Mouse (Mus musculus): Measurements from ENCODE around the gene Appbp2.

Appbp2 gene

DNA sequence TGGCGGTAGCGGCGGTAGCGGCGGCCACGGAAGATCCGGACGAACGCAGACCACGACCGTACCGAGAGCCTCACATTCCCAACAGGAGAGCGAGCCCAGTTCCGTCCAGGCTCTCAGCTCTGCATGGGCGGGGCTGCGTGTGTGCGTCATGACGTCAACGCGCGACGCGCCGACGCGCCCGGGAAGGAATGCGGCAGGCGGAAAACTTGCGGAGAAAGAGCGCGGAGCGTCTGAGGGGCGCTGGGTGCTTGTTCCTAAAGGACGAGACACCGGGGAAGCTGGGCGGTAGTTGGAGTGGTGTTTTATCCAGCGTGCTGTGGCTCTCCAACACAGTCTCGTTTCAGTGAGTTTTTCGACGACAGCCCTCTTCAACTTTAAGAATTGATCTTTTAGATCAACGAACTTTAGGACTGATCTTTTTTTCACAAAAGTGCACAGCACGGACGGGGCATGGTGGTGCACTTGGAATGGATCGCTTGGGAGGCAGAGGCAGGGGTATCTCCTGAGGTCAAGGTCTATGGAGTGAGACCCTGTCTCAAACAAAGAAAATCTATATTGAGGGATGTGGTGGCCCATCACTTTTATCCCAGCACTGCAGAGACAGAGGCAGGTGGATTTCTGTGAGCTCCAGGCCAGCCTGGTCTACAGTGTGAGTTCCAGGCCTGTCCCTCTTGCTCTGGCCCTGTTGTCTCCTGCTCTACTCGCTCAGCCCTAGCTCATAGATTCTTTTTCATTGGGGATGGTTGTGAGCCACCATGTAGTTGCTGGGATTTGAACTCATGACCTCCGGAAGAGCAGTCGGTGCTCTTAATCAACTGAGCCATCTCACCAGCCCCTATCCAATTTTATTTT, at the start of gene Appbp2:
TSS of gene Appbp2 (minus strand) at position 141 of the 852 bp plus-strand sequence.
- in situ Hi-C loops (cut with MboI; ENCODE audit: unreplicated experiment in 2 of 2), result no loop called here

DNA sequence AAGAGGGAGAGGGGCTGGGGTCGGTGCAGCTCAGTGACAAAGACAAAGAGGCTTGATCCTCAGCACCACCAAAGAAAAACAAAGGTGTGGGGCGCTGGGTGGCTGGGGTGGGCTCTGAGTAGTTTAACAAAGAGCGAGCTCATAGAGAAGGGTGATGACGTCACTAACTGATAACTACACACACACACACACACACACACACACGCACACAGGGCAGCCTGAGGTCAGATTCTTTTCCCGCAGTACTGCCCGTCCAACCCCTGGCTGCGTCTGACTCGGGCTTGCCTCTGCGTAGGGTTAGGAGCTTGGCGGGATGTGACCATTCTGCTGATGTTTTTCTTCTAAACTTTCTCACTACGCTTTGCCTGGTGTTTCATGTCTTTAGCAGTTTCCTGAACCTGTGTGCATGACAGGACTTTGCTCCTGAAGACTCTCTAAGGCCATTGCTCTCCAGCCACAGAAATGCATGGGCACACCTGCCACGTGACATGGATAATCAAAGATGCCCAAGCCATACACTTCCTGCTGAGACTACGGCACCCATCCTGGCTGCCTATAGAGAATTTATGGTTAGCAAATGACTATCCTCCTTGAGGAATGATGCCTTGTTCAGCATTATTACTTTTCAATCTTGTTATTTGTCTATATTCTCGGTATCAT, 46.4 kb upstream of the Appbp2 start:
- in situ Hi-C loops (cut with MboI; ENCODE audit: unreplicated experiment in 2 of 2), result no loop called here

DNA sequence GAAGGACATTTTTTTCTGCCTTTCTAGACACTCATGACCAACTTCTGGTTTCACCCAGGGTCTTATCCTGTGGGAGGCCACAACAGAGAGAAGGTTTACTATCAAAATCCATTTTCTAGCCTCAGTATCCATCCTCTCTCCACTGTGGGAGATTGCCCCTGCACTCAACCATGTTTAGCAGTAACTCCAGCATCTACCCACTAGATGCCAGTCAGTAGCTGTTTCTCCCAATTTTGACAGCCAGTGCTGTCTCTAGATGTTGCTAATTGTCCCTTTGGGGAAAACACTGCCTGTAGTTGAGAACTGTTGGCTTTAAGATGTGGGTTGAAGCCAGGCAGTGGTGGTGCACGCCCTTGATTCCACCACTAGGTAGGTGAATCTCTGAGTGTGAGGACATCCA, 43.2 kb upstream of the Appbp2 start:
- in situ Hi-C loops (cut with MboI; ENCODE audit: unreplicated experiment in 2 of 2), result no loop called here

DNA sequence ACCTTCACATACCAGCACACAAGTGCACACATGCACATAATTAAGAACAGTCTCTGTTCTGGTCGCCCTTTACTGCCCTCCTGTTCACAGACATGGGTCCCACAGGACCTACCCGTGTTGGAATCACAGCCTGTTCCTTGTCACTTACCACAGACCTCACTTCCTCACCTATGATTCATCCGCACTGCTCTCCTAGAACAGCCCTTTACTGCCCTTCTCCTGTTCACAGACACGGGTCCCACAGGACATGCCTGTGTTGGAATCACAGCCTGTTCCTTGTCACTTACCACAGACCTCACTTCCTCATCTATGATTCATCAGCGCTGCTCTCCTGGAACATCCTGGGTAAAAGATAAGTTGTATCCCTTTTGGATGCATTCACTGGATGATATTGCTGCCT, 42.7 kb upstream of the Appbp2 start:
- in situ Hi-C loops (cut with MboI; ENCODE audit: unreplicated experiment in 2 of 2), result no loop called here

DNA sequence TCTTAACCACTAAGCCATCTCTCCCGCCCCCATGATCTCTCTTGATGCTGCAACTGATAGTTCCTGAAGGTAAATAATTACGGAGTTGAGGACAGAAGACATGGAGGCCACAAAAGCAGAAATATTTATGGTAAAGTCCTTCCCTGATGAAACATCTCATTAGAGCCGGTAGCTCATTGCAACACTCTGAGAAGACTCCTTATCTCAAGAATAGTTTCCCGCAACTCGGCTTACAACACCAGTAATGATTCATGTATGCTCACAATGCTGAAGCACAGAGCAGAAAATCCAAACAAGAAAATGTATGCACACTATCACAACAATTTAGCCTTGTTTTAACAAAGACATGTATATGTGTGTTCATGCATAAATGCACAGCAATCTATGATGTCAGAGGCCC, 40.2 kb upstream of the Appbp2 start:
- in situ Hi-C loops (cut with MboI; ENCODE audit: unreplicated experiment in 2 of 2), result no loop called here

DNA sequence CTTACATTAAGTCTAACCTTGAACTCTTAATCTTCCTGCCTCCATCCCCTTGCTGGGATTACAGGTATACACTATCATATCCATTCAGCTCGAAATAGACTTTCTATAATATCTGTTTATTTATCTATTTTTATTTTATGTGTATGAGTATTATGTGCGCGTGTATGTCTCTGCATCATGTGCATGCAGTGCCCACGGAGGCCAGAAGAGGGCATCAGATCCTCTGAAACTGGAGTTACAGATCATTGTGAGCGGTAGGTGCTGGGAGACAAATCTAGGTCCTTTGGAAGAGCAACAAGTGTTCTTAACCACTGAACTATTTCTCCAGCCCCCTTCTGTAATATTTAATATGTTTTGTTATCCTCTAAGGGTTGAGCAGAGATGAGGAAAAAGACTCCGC, 38.4 kb upstream of the Appbp2 start:
- in situ Hi-C loops (cut with MboI; ENCODE audit: unreplicated experiment in 2 of 2), result loop anchor here (5.0 kb wide), 2 partner anchors 59 to 64 kb away; no protein-coding TSS in a partner anchor

DNA sequence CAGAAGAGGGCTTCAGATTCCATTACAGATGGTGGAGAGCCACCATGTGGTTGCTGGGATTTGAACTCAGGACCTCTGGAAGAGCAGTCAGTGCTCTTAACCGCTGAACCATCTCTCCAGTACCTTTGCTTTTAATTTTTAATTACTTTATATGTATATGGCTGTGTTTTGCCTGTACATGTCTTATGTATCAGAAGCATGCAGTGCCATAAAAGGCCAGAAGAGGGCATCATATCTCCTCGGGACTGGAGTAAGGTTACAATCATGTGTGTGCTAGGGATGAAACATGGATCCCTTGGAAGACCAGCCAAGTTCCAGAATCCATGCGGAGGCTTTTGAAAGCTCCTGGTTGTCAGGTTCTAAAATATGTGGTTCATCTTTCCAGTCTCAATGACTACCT, 35.7 kb upstream of the Appbp2 start:
- in situ Hi-C loops (cut with MboI; ENCODE audit: unreplicated experiment in 2 of 2), result loop anchor here (5.0 kb wide), 2 partner anchors 62 to 67 kb away; no protein-coding TSS in a partner anchor

DNA sequence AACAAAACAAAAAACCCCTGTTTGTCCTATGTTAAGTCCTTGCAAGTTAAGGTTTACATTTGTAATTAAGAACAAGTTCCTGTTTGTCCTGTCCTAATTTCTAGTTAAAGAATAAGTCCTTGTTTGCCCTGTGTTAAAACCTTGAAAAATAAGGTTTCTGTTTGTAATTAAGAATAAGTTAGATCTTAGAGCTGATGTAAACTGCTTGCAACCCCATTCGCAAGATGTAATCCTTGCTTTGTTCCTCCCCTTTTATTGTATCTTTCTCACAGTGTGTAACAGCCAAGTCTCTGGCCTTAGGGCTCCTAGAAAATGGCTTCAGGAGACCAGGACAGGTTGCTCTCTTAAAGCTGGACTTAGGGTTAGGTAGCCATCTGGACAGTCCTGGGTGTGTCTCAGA, 32.5 kb upstream of the Appbp2 start:
- in situ Hi-C loops (cut with MboI; ENCODE audit: unreplicated experiment in 2 of 2), result no loop called here

DNA sequence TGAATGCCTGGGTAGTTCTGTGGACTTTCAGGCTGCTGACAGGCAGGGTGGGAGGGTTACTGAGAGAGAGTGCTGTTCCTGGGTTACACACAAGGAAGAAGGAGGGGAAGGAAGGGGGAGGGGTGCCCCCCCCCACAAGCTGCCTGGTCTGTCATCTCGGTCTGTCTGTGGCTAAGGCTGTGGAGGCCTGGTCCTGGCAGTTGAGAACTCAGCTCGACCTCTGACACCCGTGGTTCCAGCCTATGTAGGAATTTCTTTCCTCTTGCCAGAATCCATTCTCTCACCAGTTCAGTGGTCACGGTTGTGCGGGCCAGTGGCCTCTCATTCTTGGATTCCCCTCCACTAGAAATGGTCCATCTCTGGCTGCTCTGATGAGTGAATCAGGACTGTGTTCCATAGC, 29.7 kb upstream of the Appbp2 start:
- in situ Hi-C loops (cut with MboI; ENCODE audit: unreplicated experiment in 2 of 2), result loop anchor here (5.0 kb wide), 1 partner anchor 347 kb away; the partner anchor contains the start of gene Znhit3 (in 2 of the 2)

DNA sequence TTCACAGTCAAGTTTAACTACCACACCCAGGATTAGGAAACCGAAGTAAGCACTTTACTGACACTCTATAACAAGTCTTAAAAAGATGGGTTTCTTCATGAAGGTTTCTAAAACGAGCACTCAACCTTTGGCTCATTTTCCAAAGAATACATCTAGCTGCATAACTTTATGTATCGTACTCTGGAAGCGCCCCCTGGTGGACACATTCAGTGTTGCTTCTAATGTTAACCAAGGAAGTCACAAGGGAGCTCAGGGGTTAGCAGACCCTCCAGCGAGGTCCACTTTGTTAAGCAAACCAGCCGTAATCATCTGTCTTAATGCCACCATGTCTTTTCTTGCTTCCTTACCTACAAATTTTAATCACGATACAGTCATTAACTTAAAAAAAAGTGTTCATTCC, 26.3 kb upstream of the Appbp2 start:
- in situ Hi-C loops (cut with MboI; ENCODE audit: unreplicated experiment in 2 of 2), result loop anchor here (5.0 kb wide), 1 partner anchor 344 kb away; the partner anchor contains the start of gene Znhit3 (in 2 of the 2)

DNA sequence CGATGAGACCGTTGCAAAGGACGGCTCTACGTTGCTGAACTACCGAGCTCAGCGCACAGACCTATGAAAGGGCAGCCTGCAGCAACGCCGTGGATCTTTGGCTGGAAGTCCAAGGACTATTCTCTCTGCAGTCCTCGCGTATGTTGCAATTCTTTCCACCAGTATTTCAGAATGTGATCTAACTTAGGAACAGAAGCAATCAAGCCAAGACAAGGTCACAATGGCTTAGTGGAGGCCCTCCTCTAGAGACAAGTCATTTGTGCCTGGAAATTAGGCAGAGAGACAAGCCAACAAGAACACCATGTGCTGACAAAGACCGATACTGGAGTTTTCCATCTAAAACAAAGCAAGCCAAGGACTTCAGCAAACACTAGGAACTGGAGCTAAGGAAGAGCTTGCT, 24.0 kb upstream of the Appbp2 start:
- in situ Hi-C loops (cut with MboI; ENCODE audit: unreplicated experiment in 2 of 2), result loop anchor here (5.0 kb wide), 1 partner anchor 87 kb away; the partner anchor contains the start of gene 1700125H20Rik (in 2 of the 2)

DNA sequence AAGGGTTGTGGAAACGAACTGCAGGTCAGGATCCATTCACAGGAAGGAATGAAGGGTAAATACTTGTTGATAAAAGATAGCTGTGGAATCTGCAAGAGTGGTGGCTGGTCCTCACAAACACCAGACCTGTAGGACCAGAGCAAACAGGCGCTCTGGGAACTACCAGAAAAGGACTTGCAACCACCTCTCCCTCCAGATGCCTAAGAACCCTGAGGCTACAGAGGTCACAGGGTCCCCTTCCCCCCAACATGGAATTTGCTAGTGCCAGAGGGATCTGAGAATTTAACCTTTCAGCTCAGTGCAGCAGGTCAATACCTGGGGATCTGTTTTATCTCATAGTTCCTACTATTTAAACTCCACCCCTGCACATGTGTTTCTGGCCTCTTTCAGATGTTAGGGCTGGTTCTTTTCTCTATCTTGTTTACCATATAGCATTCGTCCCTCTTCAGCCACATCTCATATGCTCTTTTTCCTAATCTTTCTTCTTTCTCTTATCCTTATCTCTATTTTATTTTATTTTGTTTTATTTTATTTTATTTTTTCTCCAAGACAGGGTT, 20.6 kb upstream of the Appbp2 start:
- in situ Hi-C loops (cut with MboI; ENCODE audit: unreplicated experiment in 2 of 2), result loop anchor here (5.0 kb wide), 1 partner anchor 83 kb away; the partner anchor contains the start of gene 1700125H20Rik (in 2 of the 2)

DNA sequence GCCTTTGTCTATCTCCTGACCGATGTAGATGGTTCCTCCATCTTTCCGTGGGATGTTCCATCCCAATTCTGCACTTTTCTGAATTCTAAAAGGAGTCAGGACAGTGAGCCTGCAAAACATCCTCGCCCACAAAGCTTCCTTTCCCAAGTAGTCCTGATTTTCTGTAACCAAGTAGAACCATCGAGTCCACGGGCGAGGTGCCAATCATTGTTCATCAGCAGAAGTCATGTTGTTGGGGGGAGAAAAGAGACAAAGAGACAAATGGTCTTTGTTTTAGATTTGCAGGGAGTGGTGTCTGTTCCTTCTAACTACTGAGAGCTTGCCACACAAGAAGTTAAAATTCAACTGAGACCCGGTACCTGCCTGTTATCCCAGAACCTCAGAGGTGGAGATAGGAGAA, 18.7 kb upstream of the Appbp2 start:
- in situ Hi-C loops (cut with MboI; ENCODE audit: unreplicated experiment in 2 of 2), result no loop called here

DNA sequence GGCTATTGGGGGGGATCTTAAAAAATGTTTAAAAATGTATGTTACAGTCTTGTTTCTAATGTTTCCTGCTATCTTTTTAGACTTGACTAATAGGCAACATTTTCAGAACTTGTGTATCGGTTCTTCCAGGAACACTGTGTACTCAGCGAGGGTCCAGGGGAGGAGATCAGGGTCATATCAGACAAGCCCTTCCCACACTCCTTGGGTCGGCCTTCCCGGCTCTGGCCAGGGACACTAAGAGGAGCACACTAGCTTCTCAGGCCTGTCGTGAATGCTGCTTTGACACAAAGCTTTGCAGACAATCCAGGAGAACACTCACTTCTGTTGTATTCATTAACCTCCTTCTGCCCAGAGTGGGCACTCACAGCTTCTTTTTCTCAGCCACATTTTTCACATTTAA, 18.1 kb upstream of the Appbp2 start:
- in situ Hi-C loops (cut with MboI; ENCODE audit: unreplicated experiment in 2 of 2), result no loop called here

DNA sequence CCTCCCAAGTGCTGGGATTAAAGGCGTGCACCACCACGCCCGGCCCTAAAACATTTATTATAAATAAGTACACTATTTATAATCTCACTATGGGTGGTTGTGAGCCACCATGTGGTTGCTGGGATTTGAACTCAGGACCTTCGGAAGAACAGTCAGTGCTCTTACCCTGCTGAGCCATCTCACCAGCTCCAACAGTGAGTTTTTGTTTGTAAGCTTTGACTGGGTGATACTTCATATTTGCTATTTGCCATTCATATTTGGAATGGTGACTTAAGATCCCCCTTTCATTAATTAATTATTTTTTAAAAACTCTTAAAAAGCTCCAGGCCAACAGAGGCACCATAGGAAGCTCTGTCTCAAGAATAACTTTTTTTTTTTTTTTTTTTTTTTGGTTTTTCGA, 17.0 kb upstream of the Appbp2 start:
- in situ Hi-C loops (cut with MboI; ENCODE audit: unreplicated experiment in 2 of 2), result no loop called here

DNA sequence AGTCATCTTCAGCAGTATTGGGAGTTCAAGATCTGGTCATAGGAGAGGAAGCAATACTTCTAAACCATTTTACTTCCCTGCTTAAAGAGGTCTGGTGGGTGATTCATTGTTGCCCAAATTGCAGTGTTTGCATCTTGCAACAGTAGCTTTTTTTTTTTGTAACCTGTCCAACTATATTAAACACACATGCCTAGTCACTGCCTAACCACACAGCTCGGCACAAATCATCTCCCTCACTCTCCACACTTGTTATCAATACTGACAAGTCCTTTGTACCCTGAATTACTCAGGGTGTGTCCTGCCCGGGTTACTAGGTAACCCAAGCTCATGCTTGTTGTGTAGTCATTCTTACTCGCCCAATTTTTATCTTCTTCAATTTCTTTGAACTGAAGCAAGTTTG, 15.5 kb upstream of the Appbp2 start:
- in situ Hi-C loops (cut with MboI; ENCODE audit: unreplicated experiment in 2 of 2), result no loop called here

DNA sequence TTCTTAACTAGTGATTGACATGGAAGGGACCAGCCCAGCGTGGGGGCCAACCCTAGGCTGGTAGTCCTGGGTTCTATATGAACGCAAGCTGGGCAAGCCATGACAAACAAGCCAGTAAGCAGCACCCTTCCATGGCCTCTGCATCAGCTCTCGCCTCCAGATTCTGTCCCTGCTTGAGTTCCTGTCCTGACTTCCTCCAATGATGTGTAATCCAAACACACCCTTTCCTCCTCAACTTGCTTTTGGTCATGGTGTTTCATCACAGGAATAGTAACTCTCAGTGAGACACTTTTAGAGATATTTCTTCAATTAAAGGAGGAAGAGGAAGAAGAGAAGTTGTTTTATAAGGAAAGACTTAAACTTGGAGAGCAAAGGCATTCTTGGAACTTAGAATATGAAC, 14.4 kb upstream of the Appbp2 start:
- in situ Hi-C loops (cut with MboI; ENCODE audit: unreplicated experiment in 2 of 2), result no loop called here

DNA sequence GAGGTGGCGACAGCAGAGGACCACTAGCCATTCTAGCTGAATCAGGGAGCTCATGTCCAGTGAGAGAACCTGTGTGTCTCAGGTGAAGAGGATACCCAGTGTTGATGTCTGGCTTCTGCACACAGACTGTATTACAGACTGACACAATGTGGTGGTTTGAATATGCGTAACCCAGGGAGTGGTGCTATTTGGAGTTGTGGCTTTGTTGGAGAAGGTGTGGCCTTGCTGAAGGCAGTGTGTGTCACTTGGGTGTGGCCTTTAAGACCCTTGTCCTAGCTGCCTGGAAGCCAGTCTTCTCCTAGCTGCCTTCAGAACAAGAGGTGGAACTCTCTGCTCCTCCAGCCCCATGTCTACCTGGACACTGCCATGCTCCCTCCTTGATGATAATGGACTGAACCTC, 13.2 kb upstream of the Appbp2 start:
- in situ Hi-C loops (cut with MboI; ENCODE audit: unreplicated experiment in 2 of 2), result no loop called here

DNA sequence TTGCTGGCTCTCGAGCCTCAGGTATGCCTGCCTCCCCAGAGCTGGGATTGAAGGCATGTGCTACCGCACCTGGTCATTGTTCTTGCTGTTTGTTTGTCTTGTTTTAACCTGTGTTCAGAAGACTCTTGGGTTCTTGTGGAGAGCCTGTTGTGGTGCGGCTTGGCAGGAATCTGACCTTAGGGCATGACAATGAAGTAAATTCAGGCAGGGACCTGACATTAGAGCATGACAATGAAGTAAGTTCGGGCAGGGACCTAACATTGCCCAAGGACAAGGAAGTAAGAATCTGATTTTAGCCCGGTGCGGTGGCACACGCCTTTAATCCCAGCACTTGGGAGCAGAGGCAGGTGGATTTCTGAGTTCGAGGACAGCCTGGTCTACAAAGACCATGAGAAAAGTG, 6.3 kb upstream of the Appbp2 start:
- in situ Hi-C loops (cut with MboI; ENCODE audit: unreplicated experiment in 2 of 2), result no loop called here

DNA sequence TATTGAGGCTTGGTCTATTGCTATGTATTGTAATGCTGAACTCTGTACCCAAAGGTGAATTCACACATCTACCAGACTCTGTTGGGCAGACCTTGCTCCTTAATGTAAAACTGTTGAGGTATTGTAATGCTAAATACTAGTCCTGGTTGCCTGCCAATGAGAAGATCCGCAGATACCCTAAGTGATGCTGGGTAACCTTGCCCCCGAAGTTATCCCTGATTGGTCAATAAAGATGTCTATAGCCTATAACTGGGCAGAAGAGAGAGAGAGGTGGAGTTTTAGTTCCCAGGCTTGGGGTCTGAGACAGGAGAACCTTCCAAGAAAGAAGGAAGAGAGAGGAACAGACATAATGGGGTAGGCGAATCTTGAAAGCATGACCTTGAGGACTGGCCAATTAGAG, 5.3 kb upstream of the Appbp2 start:
- in situ Hi-C loops (cut with MboI; ENCODE audit: unreplicated experiment in 2 of 2), result no loop called here

DNA sequence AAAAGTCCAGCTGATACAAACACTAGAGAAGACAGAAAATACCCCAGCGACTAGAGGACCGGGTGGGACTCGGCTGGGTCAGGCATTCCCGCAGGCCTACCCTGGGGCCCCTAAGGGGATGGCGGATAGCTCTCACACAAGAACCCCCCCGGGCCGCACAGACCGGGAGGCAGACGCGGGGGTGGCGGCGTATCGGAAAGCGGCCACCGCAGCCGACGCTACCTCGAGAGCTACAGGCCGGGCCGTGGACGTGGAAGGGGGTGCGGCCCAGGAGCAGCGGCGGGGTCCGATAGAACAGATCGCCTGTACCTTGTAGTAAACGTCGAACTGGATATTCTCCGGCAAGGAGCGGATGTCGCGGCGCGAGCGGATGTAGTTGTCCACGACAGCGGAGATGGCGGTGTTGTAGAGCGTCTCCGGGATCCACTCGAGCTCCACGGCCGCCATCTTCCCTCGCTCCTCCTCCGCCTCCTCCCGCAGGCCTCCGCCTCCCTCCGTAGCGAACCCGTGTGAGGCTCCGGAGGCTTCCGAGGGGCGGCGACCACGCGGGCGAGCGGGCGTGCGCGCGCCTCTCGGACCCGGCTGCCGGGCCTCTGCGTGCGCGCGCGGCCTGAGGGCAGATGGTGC, 454 bp downstream of the Appbp2 start:
- in situ Hi-C loops (cut with MboI; ENCODE audit: unreplicated experiment in 2 of 2), result no loop called here

All from v-Abl transformed pro-B cells (cell line).